ENCODE assay signal across 8 mouse cellular contexts in genomic region chr6:125232045-125232437, GRCm38 (mm10). TPM values are rescaled to one million over a fixed set of nuclear protein-coding genes. Genes with fewer than 3 reads are reported as not detected.
A peak's percentile ranks its signal among the peaks of the same experiment; 100 is the strongest.
DNase-seq lines count a peak whose midpoint lies in the region; ATAC-seq and TF ChIP-seq lines count a peak whose summit lies in the region.

No protein-coding gene starts in this region.

- H3K4me1 ChIP-seq in spleen, adult 2 months (ENCODE audit: control insufficient read depth, insufficient read depth, insufficient read length), result peaks cover 9% of the 10 kb centered on the region; the same call in 1 of the 2 replicates
- H3K4me1 ChIP-seq in limb, embryonic 13.5 days, result peaks cover 28% of the 10 kb centered on the region
- peaks cover 18% of the 10 kb centered on the region for H3K4me1 ChIP-seq in neural tube, embryonic 13.5 days (replicated peaks)

- WGBS in spleen, adult 2 months, result 22% methylated on average over 4 of the region's 4 CpGs
- WGBS in limb, embryonic 13.5 days, result 51% methylated on average over 4 of the region's 4 CpGs
- 53% methylated on average over 4 of the region's 4 CpGs for WGBS in neural tube, embryonic 13.5 days

- ATAC-seq in erythroblast, adult 5-6 weeks (replicated peaks; ENCODE audit: low FRiP score, poor library complexity, severe bottlenecking), result peak; percentile 39
- no peak for ATAC-seq in limb, embryonic 13.5 days (ENCODE audit: low FRiP score, low read depth)
- ATAC-seq in neural tube, embryonic 13.5 days (ENCODE audit: low read depth), result no peak

- H3K27me3 ChIP-seq in spleen, adult 2 months (ENCODE audit: control insufficient read depth, insufficient read depth, low read length), result no peaks in the 10 kb centered on the region
- H3K27me3 ChIP-seq in limb, embryonic 13.5 days, result no peaks in the 10 kb centered on the region
- no peaks in the 10 kb centered on the region for H3K27me3 ChIP-seq in neural tube, embryonic 13.5 days

- peak overlapping the region; percentile 91 for H3K4me2 ChIP-seq in limb, embryonic 13.5 days (replicated peaks)
- peak overlapping the region; percentile 84 for H3K4me2 ChIP-seq in neural tube, embryonic 13.5 days

- TF ChIP-seq CTCF in spleen, adult 2 months (IDR thresholded peaks at IDR 0.05; ENCODE audit: extremely low read depth, insufficient read depth, insufficient read length, insufficient replicate concordance), result no peak

- H3K27ac ChIP-seq in spleen, adult 2 months (ENCODE audit: insufficient read depth, low read length), result peak overlapping the region; percentile 98
- no peak overlapping the region for H3K27ac ChIP-seq in limb, embryonic 13.5 days
- peak overlapping the region; percentile 79; the same call in 1 of the 2 replicates for H3K27ac ChIP-seq in neural tube, embryonic 13.5 days (replicated peaks)

- peaks cover 16% of the 10 kb centered on the region for H3K36me3 ChIP-seq in spleen, adult 2 months (ENCODE audit: control insufficient read depth, insufficient read depth, low read length)
- no peaks in the 10 kb centered on the region for H3K36me3 ChIP-seq in limb, embryonic 13.5 days
- H3K36me3 ChIP-seq in neural tube, embryonic 13.5 days, result no peaks in the 10 kb centered on the region

- no peak for TF ChIP-seq POLR2A in spleen, adult 2 months (IDR thresholded peaks at IDR 0.05; ENCODE audit: low read depth, low read length)

- no peaks in the 10 kb centered on the region for H3K9me3 ChIP-seq in limb, embryonic 13.5 days
- H3K9me3 ChIP-seq in neural tube, embryonic 13.5 days, result no peaks in the 10 kb centered on the region

- DNase-seq in spleen, adult 2 months (ENCODE audit: low read depth in 1 of 2, low spot score in 2 of 2), result no peak
- no peak for DNase-seq in spleen, postnatal 36 days (ENCODE audit: low spot score in 2 of 2)
- DNase-seq in retina, postnatal 1 day, result no peak
- no peak for DNase-seq in Muller cell, postnatal 12 days (ENCODE audit: inconsistent ontology term)
- DNase-seq in B cell, adult 2 months, result no peak

- peak overlapping the region; percentile 88 for H3K4me3 ChIP-seq in spleen, adult 2 months (ENCODE audit: extremely low read depth, insufficient read depth, insufficient read length)
- H3K4me3 ChIP-seq in limb, embryonic 13.5 days, result peak overlapping the region; percentile 50
- H3K4me3 ChIP-seq in neural tube, embryonic 13.5 days, result peak overlapping the region; percentile 44

- peak overlapping the region; percentile 74 for H3K9ac ChIP-seq in limb, embryonic 13.5 days
- peak overlapping the region; percentile 80 for H3K9ac ChIP-seq in neural tube, embryonic 13.5 days

RNA-seq across cellular contexts. Expression of gene Tapbpl, which starts 0.4 kb away (rescaled TPM):
- polyA plus RNA-seq in spleen, adult 2 months (2012; rRNA removed), result 24.4 and 38.0 TPM in 2 replicates
- 0.84 and 4.4 TPM in 2 replicates for total RNA-seq in erythroblast, adult 5-6 weeks (2015; ENCODE audit: low replicate concordance)
- total RNA-seq in erythroblast, adult 5-6 weeks (2017; ENCODE audit: low replicate concordance), result 3.0 and 4.0 TPM in 2 replicates
- 3.1 and 3.2 TPM in 2 replicates for polyA plus RNA-seq in limb, embryonic 13.5 days (2015; fragmentation: Nextera tagmentation; extraction: Ambion mirVana)
- 4.8 and 5.5 TPM in 2 replicates for polyA plus RNA-seq in neural tube, embryonic 13.5 days (2015; fragmentation: Nextera tagmentation; extraction: Ambion mirVana)

RNA-seq across cellular contexts. Expression of gene Cd27, which starts 4.8 kb away (rescaled TPM):
- polyA plus RNA-seq in spleen, adult 2 months (2012; rRNA removed), result 87.3 and 98.7 TPM in 2 replicates
- total RNA-seq in erythroblast, adult 5-6 weeks (2015; ENCODE audit: low replicate concordance), result 1.7 and 6.3 TPM in 2 replicates
- total RNA-seq in erythroblast, adult 5-6 weeks (2017; ENCODE audit: low replicate concordance), result 0.84 and 1.0 TPM in 2 replicates
- 2.5 and 3.8 TPM in 2 replicates for polyA plus RNA-seq in limb, embryonic 13.5 days (2015; fragmentation: Nextera tagmentation; extraction: Ambion mirVana)
- 1.3 and 1.6 TPM in 2 replicates for polyA plus RNA-seq in neural tube, embryonic 13.5 days (2015; fragmentation: Nextera tagmentation; extraction: Ambion mirVana)

RNA-seq across cellular contexts. Expression of gene Vamp1, which starts 16.7 kb away (rescaled TPM):
- 41.7 and 46.8 TPM in 2 replicates for polyA plus RNA-seq in spleen, adult 2 months (2012; rRNA removed)
- total RNA-seq in erythroblast, adult 5-6 weeks (2015; ENCODE audit: low replicate concordance), result 2.1 and 4.2 TPM in 2 replicates
- total RNA-seq in erythroblast, adult 5-6 weeks (2017; ENCODE audit: low replicate concordance), result 0.14 and 2.1 TPM in 2 replicates
- polyA plus RNA-seq in limb, embryonic 13.5 days (2015; fragmentation: Nextera tagmentation; extraction: Ambion mirVana), result 6.1 and 7.0 TPM in 2 replicates
- polyA plus RNA-seq in neural tube, embryonic 13.5 days (2015; fragmentation: Nextera tagmentation; extraction: Ambion mirVana), result 16.2 and 17.1 TPM in 2 replicates

RNA-seq across cellular contexts. Expression of gene Mrpl51, which starts 40.4 kb away (rescaled TPM):
- polyA plus RNA-seq in spleen, adult 2 months (2012; rRNA removed), result 21.2 and 29.4 TPM in 2 replicates
- 40.1 and 54.4 TPM in 2 replicates for total RNA-seq in erythroblast, adult 5-6 weeks (2015; ENCODE audit: low replicate concordance)
- 16.4 and 29.8 TPM in 2 replicates for total RNA-seq in erythroblast, adult 5-6 weeks (2017; ENCODE audit: low replicate concordance)
- polyA plus RNA-seq in limb, embryonic 13.5 days (2015; fragmentation: Nextera tagmentation; extraction: Ambion mirVana), result 212 and 213 TPM in 2 replicates
- polyA plus RNA-seq in neural tube, embryonic 13.5 days (2015; fragmentation: Nextera tagmentation; extraction: Ambion mirVana), result 143 and 158 TPM in 2 replicates

RNA-seq across cellular contexts. Expression of gene Ncapd2, which starts 40.5 kb away (rescaled TPM):
- polyA plus RNA-seq in spleen, adult 2 months (2012; rRNA removed), result 84.6 and 110 TPM in 2 replicates
- 139 and 148 TPM in 2 replicates for total RNA-seq in erythroblast, adult 5-6 weeks (2015; ENCODE audit: low replicate concordance)
- total RNA-seq in erythroblast, adult 5-6 weeks (2017; ENCODE audit: low replicate concordance), result 137 and 246 TPM in 2 replicates
- polyA plus RNA-seq in limb, embryonic 13.5 days (2015; fragmentation: Nextera tagmentation; extraction: Ambion mirVana), result 146 and 148 TPM in 2 replicates
- 48.8 and 69.2 TPM in 2 replicates for polyA plus RNA-seq in neural tube, embryonic 13.5 days (2015; fragmentation: Nextera tagmentation; extraction: Ambion mirVana)

Comparison
In these comparisons a context has a peak if more than half of its experiments do, and no peak if none do; other contexts are left out.
1. RNA of gene Cd27, which starts 4.8 kb away (polyA plus RNA-seq): 87.3 to 98.7 TPM in spleen, adult 2 months; 2.5 to 3.8 TPM in limb, embryonic 13.5 days and 1.3 to 1.6 TPM in neural tube, embryonic 13.5 days; every median in the first group is over 10 times any median in the second.
2. Peak in every context shown above with its lines, with median percentiles within 50 percentile points of each other: H3K4me3 ChIP-seq.